Mouse (Mus musculus) embryonic facial prominence, embryonic 15.5 days (tissue): ENCODE measurements around the gene Magohb. TPM values are rescaled to one million over a fixed set of nuclear protein-coding genes. Genes with fewer than 3 reads are reported as not detected.

Experiments
- ATAC-seq: fragments of 200-750 bp; cut with Nextera tagmentation; 2 replicates; pipeline ENCODE4 v1.8.0; 2017; ENCODE audit warnings: low read depth, moderate TSS enrichment; ENCODE audit not compliant: insufficient number of reproducible peaks, low FRiP score, low TSS enrichment
- H3K27ac ChIP-seq: fragments of 300-500 bp; sonication (generic); replicated peaks from 2 replicates; pipeline ENCODE4 v1.5.1; 2015; ENCODE audit warnings: mild to moderate bottlenecking, inconsistent platforms
- H3K27me3 ChIP-seq: fragments of 300-500 bp; sonication (generic); 2 replicates; pipeline ENCODE4 v1.6.1; 2015; ENCODE audit warnings: inconsistent platforms
- H3K36me3 ChIP-seq: fragments of 300-500 bp; sonication (generic); 2 replicates; pipeline ENCODE4 v1.6.1; 2015; ENCODE audit warnings: mild to moderate bottlenecking, inconsistent platforms
- H3K4me1 ChIP-seq: fragments of 300-500 bp; sonication (generic); 2 replicates; pipeline ENCODE4 v1.6.1; 2015; ENCODE audit warnings: inconsistent platforms
- H3K4me2 ChIP-seq: fragments of 300-500 bp; sonication (generic); replicated peaks from 2 replicates; pipeline ENCODE4 v1.6.1; 2015; ENCODE audit warnings: mild to moderate bottlenecking, inconsistent platforms
- H3K4me3 ChIP-seq: fragments of 300-500 bp; sonication (generic); replicated peaks from 2 replicates; pipeline ENCODE4 v1.5.1; 2015; ENCODE audit warnings: mild to moderate bottlenecking, inconsistent platforms
- H3K9ac ChIP-seq: fragments of 300-500 bp; sonication (generic); 2 replicates; pipeline ENCODE4 v1.6.1; 2015; ENCODE audit warnings: inconsistent platforms
- H3K9me3 ChIP-seq: fragments of 300-500 bp; sonication (generic); replicated peaks from 2 replicates; pipeline ENCODE4 v1.6.1; 2016; ENCODE audit warnings: inconsistent platforms
- WGBS: fragments of 180-500 bp; shearing (Covaris S2); methylation state at CpG from one replicate; pipeline ENCODE4 v1.1.7; 2015; 5-methylcytosine and 5-hydroxymethylcytosine counted together
- polyA plus RNA-seq: library from polyadenylated mRNA; unstranded; fragments of >200 nt; fragmentation: Nextera tagmentation; extraction: Ambion mirVana; gene quantifications from 2 replicates; pipeline ENCODE4 v1.2.1, GENCODE M21; 2015

Gene Magohb
- polyA plus RNA-seq, result 46.3 and 50.8 TPM in 2 replicates

DNA sequence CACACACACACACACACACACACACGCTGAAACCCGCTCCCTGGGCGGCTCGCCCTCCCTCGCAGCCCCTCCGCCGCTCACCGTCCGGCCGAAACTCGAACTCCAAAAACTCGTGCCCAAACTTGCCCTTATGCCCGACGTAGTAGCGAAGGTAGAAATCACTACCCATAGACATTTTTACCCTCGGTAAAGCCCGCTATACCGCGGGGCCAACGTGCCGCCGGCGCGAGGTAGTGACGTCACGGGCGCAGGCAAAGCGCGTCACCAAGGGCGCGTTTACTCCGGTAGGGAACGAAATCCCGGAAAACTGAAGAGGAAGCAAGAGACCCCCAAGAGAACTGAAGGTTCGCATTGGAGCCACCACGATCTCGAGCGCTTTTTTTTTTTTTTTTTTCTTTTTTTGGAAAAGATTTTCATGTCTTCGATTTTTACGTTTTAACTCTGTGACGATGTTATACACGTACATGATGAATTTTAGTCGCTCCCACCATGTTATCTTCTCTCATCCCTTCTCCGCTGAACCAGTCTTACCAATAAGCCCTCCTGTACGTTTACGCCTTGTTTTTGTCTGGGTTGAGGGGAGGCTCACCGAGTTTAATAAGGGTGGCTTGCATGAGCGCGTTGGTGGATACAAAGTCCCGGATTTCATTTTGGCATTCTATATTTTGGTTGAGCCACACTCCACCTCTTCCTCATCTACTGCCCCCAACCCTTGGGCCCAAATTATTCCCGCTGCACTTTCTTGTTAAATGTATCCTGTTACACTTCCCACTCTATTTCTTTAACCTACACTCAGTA is at the start of gene Magohb:
Magohb (minus strand) TSS at position 254 of the 798 bp plus-strand sequence.
- no peaks in the 10 kb centered on the region for H3K9me3 ChIP-seq
- H3K4me3 ChIP-seq, result peak within 1 kb of the TSS; percentile 72
- ATAC-seq, result peak; percentile 67
- peak within 1 kb of the TSS; percentile 59 for H3K4me2 ChIP-seq
- peak within 1 kb of the TSS; percentile 58 for H3K9ac ChIP-seq
- 2% methylated on average over 50 of the region's 51 CpGs for WGBS
- H3K27me3 ChIP-seq, result no peaks in the 10 kb centered on the region
- peak within 1 kb of the TSS; percentile 68 for H3K27ac ChIP-seq
- 0 out of 2 replicates have a peak, but pooled peaks cover 7% of the 10 kb centered on the region for H3K4me1 ChIP-seq
- peaks cover 2% of the 10 kb centered on the region; the same call in 1 of the 2 replicates for H3K36me3 ChIP-seq

- H3K4me1 ChIP-seq, result no peaks in the 10 kb centered on the region
- no peak overlapping the region for H3K9ac ChIP-seq
- no peaks in the 10 kb centered on the region for H3K36me3 ChIP-seq
- no peak overlapping the region for H3K27ac ChIP-seq
- WGBS, result 49% methylated on average over 3 of the region's 3 CpGs
- no peaks in the 10 kb centered on the region for H3K9me3 ChIP-seq
- no peak overlapping the region for H3K4me3 ChIP-seq
- no peak for ATAC-seq
- H3K4me2 ChIP-seq, result no peak overlapping the region
- H3K27me3 ChIP-seq, result no peaks in the 10 kb centered on the region
Measured at GRCm38 (mm10) chr6:131340082-131340481, 47.0 kb upstream of the Magohb start.

- no peaks in the 10 kb centered on the region for H3K9me3 ChIP-seq
- ATAC-seq, result no peak
- no peak overlapping the region for H3K27ac ChIP-seq
- H3K4me2 ChIP-seq, result no peak overlapping the region
- H3K9ac ChIP-seq, result no peak overlapping the region
- H3K27me3 ChIP-seq, result no peaks in the 10 kb centered on the region
- H3K4me3 ChIP-seq, result no peak overlapping the region
- no peaks in the 10 kb centered on the region for H3K36me3 ChIP-seq
- no peaks in the 10 kb centered on the region for H3K4me1 ChIP-seq
- 83% methylated on average over 3 of the region's 3 CpGs for WGBS
Measured at GRCm38 (mm10) chr6:131339309-131339708, 46.3 kb upstream of the Magohb start.

DNA sequence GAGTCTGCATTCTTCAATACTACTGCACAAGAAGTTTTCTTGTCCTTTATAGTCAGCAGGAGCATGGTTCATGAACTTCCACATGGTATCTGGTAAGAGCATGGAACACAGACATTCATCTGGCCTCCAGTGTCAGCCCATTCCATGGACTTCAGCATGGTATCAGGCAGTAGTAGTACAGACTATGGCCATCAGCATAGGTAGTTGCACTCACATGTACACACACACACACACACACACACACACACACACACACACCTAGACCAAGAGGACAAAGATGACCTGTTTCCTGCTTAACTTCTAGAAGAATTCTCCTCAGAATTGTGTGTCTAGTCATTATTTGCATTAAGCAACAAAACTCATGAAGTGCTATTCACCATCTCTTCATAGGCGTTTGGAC is 45.7 kb upstream of the Magohb start:
- Histone ChIP-seq H3K36me3 (no peaks in the 10 kb centered on the region), H3K4me1 (no peaks in the 10 kb centered on the region), H3K4me3 (no peak overlapping the region), H3K9ac (no peak overlapping the region), H3K27ac (no peak overlapping the region), H3K9me3 (no peaks in the 10 kb centered on the region), H3K27me3 (no peaks in the 10 kb centered on the region), H3K4me2 (no peak overlapping the region)
- ATAC-seq, result no peak
- 73% methylated on average over 1 of the region's 1 CpGs for WGBS

DNA sequence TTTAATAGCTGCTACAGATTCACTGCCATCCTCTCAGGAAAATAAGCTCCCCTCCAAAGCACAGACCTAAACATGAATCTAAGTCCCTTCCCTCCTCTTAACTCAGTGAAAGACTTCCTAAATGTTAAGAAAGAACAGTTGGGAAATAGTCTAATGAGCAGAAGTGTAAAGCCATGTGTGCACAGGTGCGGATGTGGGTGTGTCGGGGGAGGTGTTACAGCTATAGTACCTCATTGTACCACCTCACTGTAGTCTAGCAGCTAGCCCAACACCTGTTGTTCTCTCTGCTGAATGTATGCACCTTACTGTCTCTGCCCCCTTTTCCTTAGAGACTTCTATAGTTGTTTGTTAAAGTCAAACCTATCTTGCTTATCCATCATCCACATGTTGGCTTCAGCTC is 34.0 kb upstream of the Magohb start:
- no peaks in the 10 kb centered on the region for H3K27me3 ChIP-seq
- no peaks in the 10 kb centered on the region for H3K9me3 ChIP-seq
- H3K4me2 ChIP-seq, result no peak overlapping the region
- no peak overlapping the region for H3K9ac ChIP-seq
- no peak overlapping the region for H3K4me3 ChIP-seq
- no peaks in the 10 kb centered on the region for H3K4me1 ChIP-seq
- no peaks in the 10 kb centered on the region for H3K36me3 ChIP-seq
- ATAC-seq, result no peak
- WGBS, result 90% methylated on average over 2 of the region's 2 CpGs
- H3K27ac ChIP-seq, result no peak overlapping the region

- Histone ChIP-seq H3K4me1 (no peaks in the 10 kb centered on the region), H3K4me2 (no peak overlapping the region), H3K36me3 (no peaks in the 10 kb centered on the region), H3K9ac (no peak overlapping the region), H3K27me3 (no peaks in the 10 kb centered on the region), H3K27ac (no peak overlapping the region), H3K4me3 (no peak overlapping the region), H3K9me3 (no peaks in the 10 kb centered on the region)
- no peak for ATAC-seq
- WGBS, result 64% methylated on average over 3 of the region's 3 CpGs
Measured at GRCm38 (mm10) chr6:131321854-131322639, 29.0 kb upstream of the Magohb start.

DNA sequence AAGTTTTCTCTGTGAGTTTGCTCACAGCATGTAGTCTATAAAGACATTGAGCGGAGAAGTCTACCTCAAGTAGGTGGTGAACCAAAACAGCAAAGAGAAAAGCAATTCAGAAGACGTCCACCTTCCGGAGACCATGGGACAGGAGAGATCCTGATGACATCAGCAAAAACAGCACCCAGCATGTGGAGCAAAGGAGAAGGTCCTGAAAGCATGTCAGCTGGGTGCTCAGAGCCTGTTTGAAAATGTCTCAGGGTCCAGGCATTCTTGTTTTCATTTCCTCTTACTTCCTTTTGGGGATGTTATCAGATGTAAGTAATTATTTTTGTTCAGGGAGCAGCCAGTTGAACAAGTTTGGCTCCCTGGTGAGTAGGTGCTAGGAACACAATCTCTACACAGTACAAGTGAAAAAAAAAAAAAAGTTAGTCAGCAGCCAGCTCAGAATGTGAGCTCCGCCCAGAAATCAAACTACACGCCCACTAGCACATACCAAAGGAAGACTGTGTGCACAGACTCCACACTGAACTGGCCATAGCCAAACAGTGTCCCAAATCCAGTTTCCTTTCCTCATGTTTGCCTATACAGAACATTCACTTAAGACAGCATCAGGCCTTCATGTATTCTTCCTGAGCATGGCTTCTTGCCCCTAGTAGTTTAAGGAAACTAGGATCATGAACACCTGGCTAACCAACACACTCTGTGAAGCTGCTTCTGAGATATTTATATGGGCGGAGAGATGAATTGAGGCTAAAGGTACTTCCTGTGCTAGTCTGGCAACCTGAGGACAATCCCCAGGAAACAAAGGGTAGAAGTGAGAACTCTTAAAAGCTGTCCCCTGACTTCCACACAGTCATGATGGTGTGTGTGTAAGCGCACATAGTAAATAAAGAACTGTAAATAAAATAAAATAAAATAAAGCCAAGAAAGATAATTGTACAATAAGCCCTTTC is 23.4 kb upstream of the Magohb start:
- peak; percentile 29; the same call in 1 of the 2 replicates for ATAC-seq
- Histone ChIP-seq H3K4me3 (no peak overlapping the region), H3K27ac (no peak overlapping the region)

DNA sequence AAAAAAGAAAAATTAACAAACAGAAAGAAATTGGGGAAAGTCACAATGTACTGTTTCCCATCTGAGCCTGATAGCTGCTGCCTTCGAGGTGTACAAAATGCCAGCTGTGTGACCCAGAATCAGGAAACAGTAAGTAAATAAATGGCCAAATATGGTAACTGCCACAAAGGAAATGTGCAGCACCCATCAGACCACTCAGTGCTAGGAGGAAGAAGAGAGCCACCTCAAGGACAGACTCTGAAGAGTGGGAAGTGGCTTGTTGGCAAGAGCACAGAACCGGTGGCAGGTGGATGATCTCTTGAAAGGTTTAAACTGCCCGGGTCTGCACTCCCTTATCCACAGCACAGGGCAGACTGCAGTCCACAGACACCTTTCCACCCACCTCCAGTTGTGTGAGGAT is 15.0 kb upstream of the Magohb start:
- Histone ChIP-seq H3K4me2 (no peak overlapping the region), H3K27ac (no peak overlapping the region), H3K27me3 (no peaks in the 10 kb centered on the region), H3K4me3 (no peak overlapping the region), H3K4me1 (no peaks in the 10 kb centered on the region), H3K9ac (no peak overlapping the region), H3K36me3 (no peaks in the 10 kb centered on the region), H3K9me3 (no peaks in the 10 kb centered on the region)
- WGBS, result 62% methylated on average over 3 of the region's 3 CpGs
- ATAC-seq, result no peak

More for the DNA sequence above, 23.4 kb upstream of the Magohb start:
- Histone ChIP-seq H3K4me2 (no peak overlapping the region), H3K27me3 (no peaks in the 10 kb centered on the region), H3K9me3 (no peaks in the 10 kb centered on the region), H3K36me3 (no peaks in the 10 kb centered on the region), H3K4me1 (no peaks in the 10 kb centered on the region), H3K9ac (no peak overlapping the region)
- 78% methylated on average over 7 of the region's 7 CpGs for WGBS

DNA sequence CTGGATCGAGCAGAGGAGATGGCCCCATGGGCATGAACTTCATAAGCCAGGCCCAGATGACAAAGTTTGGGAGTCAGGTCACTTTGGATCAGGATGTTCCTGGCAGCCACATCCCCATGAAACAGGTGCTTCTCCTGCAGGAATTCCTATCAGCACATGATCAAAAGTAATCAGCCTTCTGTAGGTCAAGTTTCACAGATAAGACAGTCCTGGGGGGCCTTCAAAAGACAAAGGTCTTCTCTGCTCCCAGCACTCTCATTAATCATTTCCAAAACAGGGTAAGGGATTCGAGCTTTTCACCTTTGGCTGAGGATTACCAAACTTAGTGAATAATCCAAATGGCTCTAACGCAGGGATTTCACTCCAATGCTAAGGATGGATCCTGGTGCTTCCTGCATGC is 11.7 kb upstream of the Magohb start:
- no peaks in the 10 kb centered on the region for H3K36me3 ChIP-seq
- 56% methylated on average over 3 of the region's 3 CpGs for WGBS
- H3K27me3 ChIP-seq, result no peaks in the 10 kb centered on the region
- H3K27ac ChIP-seq, result no peak overlapping the region
- H3K9me3 ChIP-seq, result no peaks in the 10 kb centered on the region
- H3K4me3 ChIP-seq, result no peak overlapping the region
- H3K4me1 ChIP-seq, result no peaks in the 10 kb centered on the region
- no peak for ATAC-seq
- H3K9ac ChIP-seq, result no peak overlapping the region
- H3K4me2 ChIP-seq, result no peak overlapping the region

DNA sequence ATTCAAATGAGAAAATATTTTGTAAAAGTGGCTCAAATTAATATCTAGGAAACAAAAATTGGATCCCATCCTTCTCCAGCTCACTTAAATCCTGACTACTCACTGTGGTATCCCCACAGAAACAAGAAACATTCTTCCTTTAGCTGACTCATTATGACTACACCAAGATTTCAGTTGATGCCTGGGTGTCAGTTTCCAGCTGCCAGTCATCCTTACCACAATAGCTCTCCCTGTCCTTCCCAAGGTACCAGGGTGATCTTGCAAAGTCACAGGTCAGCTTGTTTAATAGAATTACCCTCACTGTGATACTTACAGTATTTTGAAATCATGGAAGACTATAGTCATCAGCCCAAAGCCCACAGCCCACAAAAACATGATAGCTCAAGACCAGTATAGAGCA is 5.5 kb upstream of the Magohb start:
- Histone ChIP-seq H3K4me3 (no peak overlapping the region), H3K9ac (no peak overlapping the region), H3K27me3 (no peaks in the 10 kb centered on the region), H3K4me1 (no peaks in the 10 kb centered on the region), H3K9me3 (no peaks in the 10 kb centered on the region), H3K36me3 (no peaks in the 10 kb centered on the region), H3K4me2 (no peak overlapping the region), H3K27ac (no peak overlapping the region)
- ATAC-seq, result no peak
